Mouse (Mus musculus): ENCODE measurements at regions not wholly inside any gene's neighbourhood (a gene's known extent, or its start where the extent isn't known, plus 50 kb on each side); places are given as distances from the start of the nearest gene placed in this dataset.

- no peaks in the 10 kb centered on the region for H3K4me1 ChIP-seq (replicated peaks)
- ATAC-seq = no peak
- H3K9me3 ChIP-seq = no peaks in the 10 kb centered on the region
- H3K27ac ChIP-seq = no peak overlapping the region
- H3K4me2 ChIP-seq (replicated peaks) = no peak overlapping the region
- no peak overlapping the region for H3K9ac ChIP-seq (replicated peaks)
- H3K27me3 ChIP-seq = no peaks in the 10 kb centered on the region
- H3K36me3 ChIP-seq = no peaks in the 10 kb centered on the region
- H3K4me3 ChIP-seq (replicated peaks) = no peak overlapping the region
Measured at GRCm38 (mm10) chr13:106332025-106332424, 604.7 kb downstream of the Ipo11 start.

GRCm38 (mm10) chr13:106318980-106319379 lies 617.8 kb downstream of the Ipo11 start:
- H3K4me1 ChIP-seq (replicated peaks) = peaks cover 9% of the 10 kb centered on the region
- H3K9me3 ChIP-seq = no peaks in the 10 kb centered on the region
- no peak overlapping the region for H3K9ac ChIP-seq (replicated peaks)
- no peaks in the 10 kb centered on the region for H3K36me3 ChIP-seq
- no peaks in the 10 kb centered on the region for H3K27me3 ChIP-seq
- H3K4me2 ChIP-seq (replicated peaks) = no peak overlapping the region
- no peak overlapping the region for H3K4me3 ChIP-seq (replicated peaks)
- 22% methylated on average over 3 of the region's 3 CpGs for WGBS
- 0 out of 2 replicates have a peak overlapping the region, but pooled peaks have one; percentile 2 for H3K27ac ChIP-seq
- peak; percentile 89 for ATAC-seq

GRCm38 (mm10) chr13:106318476-106318875 lies 618.3 kb downstream of the Ipo11 start:
- H3K9ac ChIP-seq (replicated peaks) = no peak overlapping the region
- no peak for ATAC-seq
- H3K4me2 ChIP-seq (replicated peaks) = no peak overlapping the region
- 0 out of 2 replicates have a peak overlapping the region, but pooled peaks have one; percentile 2 for H3K27ac ChIP-seq
- no peaks in the 10 kb centered on the region for H3K36me3 ChIP-seq
- H3K27me3 ChIP-seq = no peaks in the 10 kb centered on the region
- H3K4me1 ChIP-seq (replicated peaks) = peaks cover 9% of the 10 kb centered on the region
- WGBS = 77% methylated on average over 6 of the region's 6 CpGs
- no peak overlapping the region for H3K4me3 ChIP-seq (replicated peaks)
- no peaks in the 10 kb centered on the region for H3K9me3 ChIP-seq

- Histone ChIP-seq H3K36me3 (no peaks in the 10 kb centered on the region), H3K9ac (replicated peaks) (no peak overlapping the region), H3K27me3 (no peaks in the 10 kb centered on the region), H3K9me3 (no peaks in the 10 kb centered on the region), H3K4me2 (replicated peaks) (no peak overlapping the region), H3K4me3 (replicated peaks) (no peak overlapping the region), H3K4me1 (replicated peaks) (peaks cover 9% of the 10 kb centered on the region), H3K27ac (no peak overlapping the region)
- 89% methylated on average over 2 of the region's 2 CpGs for WGBS
- ATAC-seq = no peak
Measured at GRCm38 (mm10) chr13:106317300-106317699, 619.5 kb downstream of the Ipo11 start.

GRCm38 (mm10) chr13:106281181-106281580 lies 655.6 kb downstream of the Ipo11 start:
- 0 out of 2 replicates have a peak, but pooled peaks have one; percentile 48 for ATAC-seq
- H3K36me3 ChIP-seq = no peaks in the 10 kb centered on the region
- H3K4me2 ChIP-seq (replicated peaks) = no peak overlapping the region
- no peak overlapping the region for H3K9ac ChIP-seq (replicated peaks)
- no peaks in the 10 kb centered on the region for H3K9me3 ChIP-seq
- H3K4me1 ChIP-seq (replicated peaks) = no peaks in the 10 kb centered on the region
- WGBS = 56% methylated on average over 3 of the region's 3 CpGs
- H3K27ac ChIP-seq = no peak overlapping the region
- no peak overlapping the region for H3K4me3 ChIP-seq (replicated peaks)
- H3K27me3 ChIP-seq = no peaks in the 10 kb centered on the region

GRCm38 (mm10) chr13:106259874-106260273 lies 676.9 kb downstream of the Ipo11 start:
- Histone ChIP-seq H3K4me1 (replicated peaks) (no peaks in the 10 kb centered on the region), H3K4me3 (replicated peaks) (no peak overlapping the region), H3K27ac (no peak overlapping the region), H3K36me3 (no peaks in the 10 kb centered on the region), H3K9me3 (no peaks in the 10 kb centered on the region), H3K9ac (replicated peaks) (no peak overlapping the region), H3K27me3 (no peaks in the 10 kb centered on the region), H3K4me2 (replicated peaks) (no peak overlapping the region)
- 75% methylated on average over 1 of the region's 1 CpGs for WGBS
- ATAC-seq = no peak
